Mouse (Mus musculus) Muller cell, postnatal 12 days (primary cell): Measurements from ENCODE around the gene Vmn1r203.
"Not testable (repeated sequence)": the region's sequence is repeated elsewhere in the genome, so short reads cannot be mapped to it uniquely, and the experiment has no call there.

ENCODE experiments used
- DNase-seq: peaks from one replicate; pipeline ENCODE4 v3.0.0-alpha.2; 2015; ENCODE audit errors: inconsistent ontology term

Vmn1r203 gene

DNA sequence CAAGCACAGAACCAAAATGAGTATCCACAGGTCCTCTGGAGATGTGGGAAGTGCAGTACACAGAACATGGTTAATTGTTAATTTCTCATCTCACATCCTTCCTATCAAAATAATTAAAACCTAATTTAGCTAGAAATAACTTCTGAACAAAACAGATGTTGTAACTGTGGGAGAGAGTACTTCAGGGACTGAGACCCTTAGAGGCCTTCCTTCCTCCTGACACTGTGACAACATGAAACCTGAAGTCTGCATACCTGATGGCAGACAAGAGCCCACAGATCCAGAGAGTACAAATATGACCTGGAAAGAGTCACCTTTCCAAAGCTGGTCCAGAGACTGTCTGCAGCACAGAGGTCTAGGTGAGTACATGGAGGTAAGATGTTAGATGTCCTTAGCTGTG is at the start of gene Vmn1r203:
Vmn1r203 (plus strand) TSS at position 301 of the 400 bp plus-strand sequence.
- DNase-seq: no peak

DNA sequence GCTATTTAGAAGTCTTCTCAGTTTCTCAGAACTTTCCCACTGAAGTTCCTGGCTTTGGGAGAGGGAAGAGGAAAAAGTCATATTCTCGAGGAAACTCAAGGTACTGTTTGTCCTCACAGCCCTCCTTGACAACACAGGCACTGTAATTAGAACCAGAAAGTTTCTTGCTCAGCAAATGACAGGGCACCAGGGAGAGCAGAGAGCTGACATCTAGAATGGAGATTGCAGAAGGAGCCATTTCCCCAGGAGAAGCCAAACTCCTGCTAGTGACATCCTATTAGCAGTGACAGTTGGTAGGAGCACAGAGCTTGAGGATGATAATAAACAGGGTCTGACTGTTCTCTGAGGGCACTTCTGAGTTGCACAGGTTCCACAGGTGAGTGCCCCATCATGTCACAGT is 46.3 kb upstream of the Vmn1r203 start, which contains the start of gene Vmn1r201:
Vmn1r201 (plus strand) TSS at position 301 of the 400 bp plus-strand sequence.
- DNase-seq: no peak

DNA sequence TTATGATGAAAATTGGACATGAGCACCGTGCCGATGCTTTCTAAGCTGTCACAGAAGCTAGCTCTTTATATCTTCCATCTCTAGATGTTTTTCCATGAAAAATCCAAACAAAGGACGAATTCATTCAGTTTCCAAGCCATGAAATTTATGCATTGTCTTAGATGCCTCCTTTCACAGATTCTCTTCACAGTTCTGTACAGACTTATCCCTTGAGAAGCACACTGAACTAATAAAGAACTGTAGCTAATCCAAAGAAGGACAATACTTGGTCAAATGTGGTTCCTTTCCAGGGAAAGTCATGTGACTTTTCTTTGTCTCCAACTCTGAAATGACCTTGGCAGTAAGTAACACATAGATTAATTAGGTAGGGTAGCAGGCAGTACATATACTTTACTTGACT is 15.5 kb upstream of the Vmn1r203 start:
- no peak for DNase-seq

DNA sequence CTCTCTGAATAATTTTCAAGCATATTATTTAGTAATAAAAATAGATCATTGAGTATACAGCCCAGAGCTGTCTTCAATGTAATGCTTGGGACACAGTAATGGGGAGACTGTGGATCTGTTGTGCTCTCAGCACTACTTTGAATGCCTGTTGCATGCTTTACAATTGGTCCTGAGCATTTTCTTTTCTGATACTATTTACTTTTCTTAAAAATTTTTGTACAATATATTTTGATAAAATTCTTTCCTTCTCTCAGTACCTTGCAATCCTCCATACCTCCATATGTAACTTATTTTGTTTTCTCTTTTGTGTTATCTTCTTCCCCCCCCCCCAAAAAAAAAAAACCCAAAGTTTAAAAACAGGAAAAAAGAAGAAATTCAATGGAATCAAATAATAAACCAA is 12.6 kb upstream of the Vmn1r203 start, which contains the start of gene Vmn1r202:
Vmn1r202 (minus strand) TSS at position 101 of the 400 bp plus-strand sequence.
- DNase-seq: no peak

DNA sequence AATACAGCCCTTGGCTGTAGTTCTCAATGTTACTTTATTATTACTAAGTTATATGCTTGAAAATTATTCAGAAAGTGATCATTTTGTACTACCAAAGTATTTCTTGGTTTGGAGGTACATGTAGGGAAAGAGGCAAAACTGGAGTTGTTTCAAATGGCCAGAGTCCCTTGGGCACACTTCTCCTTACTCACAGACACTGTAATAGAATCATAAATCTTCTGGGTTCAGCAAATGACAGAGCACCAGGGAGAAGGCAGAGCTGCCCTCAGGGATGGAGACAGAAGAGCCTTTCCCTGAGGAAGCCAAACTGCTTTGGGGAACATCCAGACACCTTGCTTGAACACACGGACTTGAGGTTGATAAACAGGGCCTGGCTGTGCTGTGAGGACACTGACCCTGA is 35.0 kb downstream of the Vmn1r203 start, which contains the start of gene Vmn1r204:
Vmn1r204 (plus strand) TSS at position 301 of the 400 bp plus-strand sequence.
- not testable (repeated sequence) for DNase-seq

DNA sequence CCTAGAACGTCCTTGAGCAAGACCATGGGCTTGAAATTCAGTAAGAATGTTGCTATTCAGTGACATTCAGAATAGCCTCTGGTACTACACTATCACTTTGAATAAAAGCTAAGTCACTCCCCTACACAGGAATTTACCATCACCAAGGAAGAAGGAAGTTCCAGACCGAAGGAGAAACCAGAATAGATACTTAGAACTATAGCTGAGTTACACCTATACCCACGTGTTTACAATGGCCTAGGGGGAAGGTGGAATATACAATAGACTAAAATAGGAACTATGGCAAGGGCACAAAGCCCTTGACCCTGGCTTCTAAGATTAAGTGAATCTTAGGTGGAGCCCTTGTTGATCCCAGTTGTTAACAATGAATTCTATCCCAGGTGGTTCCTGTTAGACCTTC is 57.0 kb downstream of the Vmn1r203 start:
- DNase-seq: not testable (repeated sequence)
